Mouse (Mus musculus) MEL (cell line): ENCODE data around the gene Serpinb6b. TPM values are rescaled to one million over a fixed set of nuclear protein-coding genes. Genes with fewer than 3 reads are reported as not detected.

Experiments used
- DNase-seq: peaks from one replicate; pipeline ENCODE4 v3.0.0; 2011; ENCODE audit warnings: low read depth, low spot score
- H3K27ac ChIP-seq: 2 replicates; pipeline ENCODE4 v1.5.1; 2012; ENCODE audit warnings: low read depth, mild to moderate bottlenecking, control low read depth, low read length, moderate library complexity; ENCODE audit not compliant: control insufficient read depth
- H3K27me3 ChIP-seq, 2 experiments: fragments of 150-350 bp in 1 of 2; sonication (generic) in 1 of 2; 2 replicates each; pipeline ENCODE4 v1.6.1; 2012; ENCODE audit warnings: low read length in 2 of 2, mild to moderate bottlenecking in 2 of 2, improper control_type of control experiment in 1 of 2, moderate library complexity in 1 of 2; ENCODE audit not compliant: insufficient read depth in 2 of 2, control insufficient read depth in 1 of 2
- H3K36me3 ChIP-seq, 2 experiments: 2 replicates each; pipeline ENCODE4 v1.6.1; 2012 to 2014; ENCODE audit warnings: low read length in 2 of 2, improper control_type of control experiment in 1 of 2, inconsistent platforms in 1 of 2, mild to moderate bottlenecking in 1 of 2; ENCODE audit not compliant: insufficient read depth in 2 of 2, control insufficient read depth in 1 of 2
- H3K4me1 ChIP-seq, 2 experiments: fragments of 150-350 bp in 1 of 2; sonication (generic) in 1 of 2; 2 replicates each; pipeline ENCODE4 v1.6.1; 2012; ENCODE audit warnings: low read length in 2 of 2, improper control_type of control experiment in 1 of 2, mild to moderate bottlenecking in 1 of 2; ENCODE audit not compliant: insufficient read depth in 2 of 2, control insufficient read depth in 1 of 2
- H3K4me3 ChIP-seq, 2 experiments: fragments of 150-350 bp in 1 of 2; sonication (generic) in 1 of 2; 2 replicates each; pipeline ENCODE4 v1.5.1; 2012; ENCODE audit warnings: low read depth in 2 of 2, low read length in 2 of 2, mild to moderate bottlenecking in 2 of 2, moderate library complexity in 2 of 2, control low read depth in 1 of 2, improper control_type of control experiment in 1 of 2; ENCODE audit not compliant: control insufficient read depth in 1 of 2, insufficient read depth in 1 of 2
- H3K79me2 ChIP-seq: 2 replicates; pipeline ENCODE4 v1.6.1; 2012; ENCODE audit warnings: mild to moderate bottlenecking, low read length, moderate library complexity; ENCODE audit not compliant: control insufficient read depth, poor library complexity, insufficient read depth
- H3K9ac ChIP-seq: 2 replicates; pipeline ENCODE4 v1.6.1; 2012; ENCODE audit warnings: low read depth, mild to moderate bottlenecking, control low read depth, low read length, moderate library complexity; ENCODE audit not compliant: control insufficient read depth, poor library complexity, severe bottlenecking
- H3K9me3 ChIP-seq: fragments of 150-350 bp; sonication (generic); replicated peaks from 2 replicates; pipeline ENCODE4 v1.6.1; 2012; ENCODE audit warnings: mild to moderate bottlenecking, low read length, improper control_type of control experiment, moderate library complexity; ENCODE audit not compliant: insufficient read depth
- CHD1 ChIP-seq: IDR thresholded peaks from 2 replicates; pipeline ENCODE4 v1.6.1; 2012; ENCODE audit warnings: low read depth, mild to moderate bottlenecking, inconsistent platforms, low read length, improper control_type of control experiment
- CTCF ChIP-seq, 3 experiments: IDR thresholded peaks in 2 of 3; conservative IDR thresholded peaks in 1 of 3; 2 replicates each; pipeline ENCODE4 v1.5.1; 2011 to 2012; ENCODE audit warnings: low read length in 3 of 3, low read depth in 2 of 3, mild to moderate bottlenecking in 2 of 3, improper control_type of control experiment in 1 of 3, inconsistent platforms in 1 of 3, mixed read lengths in 1 of 3, moderate library complexity in 1 of 3; ENCODE audit not compliant: control insufficient read depth in 1 of 3, insufficient read depth in 1 of 3, poor library complexity in 1 of 3, severe bottlenecking in 1 of 3
- ELF1 ChIP-seq: IDR thresholded peaks from 2 replicates; pipeline ENCODE4 v1.6.1; 2014; ENCODE audit warnings: low read depth, mild to moderate bottlenecking, inconsistent platforms, low read length, improper control_type of control experiment, moderate library complexity
- GABPA ChIP-seq: IDR thresholded peaks from 2 replicates; pipeline ENCODE4 v1.6.1; 2012; ENCODE audit warnings: low read depth, mild to moderate bottlenecking, inconsistent platforms, low read length, improper control_type of control experiment, moderate library complexity
- GATA1 ChIP-seq: IDR thresholded peaks from 2 replicates; pipeline ENCODE4 v1.6.1; 2011; ENCODE audit warnings: low read depth, low read length, improper control_type of control experiment
- HCFC1 ChIP-seq: IDR thresholded peaks from 2 replicates; pipeline ENCODE4 v1.6.1; 2012; ENCODE audit warnings: low read depth, mild to moderate bottlenecking, inconsistent platforms, low read length, improper control_type of control experiment, moderate library complexity
- JUND ChIP-seq: IDR thresholded peaks from 2 replicates; pipeline ENCODE4 v1.6.1; 2011; ENCODE audit warnings: low read depth, mild to moderate bottlenecking, improper control_type of control experiment, low read length
- KAT2A ChIP-seq: conservative IDR thresholded peaks from 2 replicates; pipeline ENCODE4 v1.6.1; 2012; ENCODE audit warnings: low read depth, low read length, improper control_type of control experiment, inconsistent platforms
- MAFK ChIP-seq: IDR thresholded peaks from 2 replicates; pipeline ENCODE4 v1.6.1; 2011; ENCODE audit warnings: low read depth, mild to moderate bottlenecking, low read length, improper control_type of control experiment, borderline replicate concordance
- SIN3A ChIP-seq: IDR thresholded peaks from 2 replicates; pipeline ENCODE4 v1.6.1; 2012; ENCODE audit warnings: low read length, improper control_type of control experiment, inconsistent platforms
- TAL1 ChIP-seq: IDR thresholded peaks from 2 replicates; pipeline ENCODE4 v1.6.1; 2012; ENCODE audit warnings: mild to moderate bottlenecking, inconsistent platforms, low read length, moderate library complexity, mixed read lengths
- ZC3H11A ChIP-seq: IDR thresholded peaks from 2 replicates; pipeline ENCODE4 v1.6.1; 2012; ENCODE audit warnings: low read depth, mild to moderate bottlenecking, inconsistent platforms, low read length, improper control_type of control experiment
- ZKSCAN1 ChIP-seq: IDR thresholded peaks from 2 replicates; pipeline ENCODE4 v1.6.1; 2012; ENCODE audit warnings: low read depth, mild to moderate bottlenecking, inconsistent platforms, low read length, improper control_type of control experiment, moderate library complexity
- ZNF384 ChIP-seq: IDR thresholded peaks from 2 replicates; pipeline ENCODE4 v1.6.1; 2012; ENCODE audit warnings: low read depth, mild to moderate bottlenecking, inconsistent platforms, low read length, improper control_type of control experiment
- polyA plus RNA-seq, 2 experiments: library from polyadenylated mRNA; stranded (reverse) in 1 of 2; unstranded in 1 of 2; fragments of >175 nt in 1 of 2; fragments of >200 nt in 1 of 2; gene quantifications; 2 replicates each; pipeline versions ENCODE4 v1.2.1 to v1.2.4; 2012; ENCODE audit warnings: low replicate concordance in 2 of 2, low read depth in 1 of 2; ENCODE audit not compliant: insufficient read length in 2 of 2, insufficient read depth in 1 of 2, missing spikeins in 1 of 2
- total RNA-seq: library from RNA; depleted of rRNA; stranded (reverse); fragments of 300-350 nt; gene quantifications from 2 replicates; pipeline ENCODE4 v1.2.3, GENCODE M21; 2012

The Serpinb6b gene
- total and polyA plus RNA-seq, 3 experiments: 0.27 to 1.2 TPM; not detected in 1

DNA sequence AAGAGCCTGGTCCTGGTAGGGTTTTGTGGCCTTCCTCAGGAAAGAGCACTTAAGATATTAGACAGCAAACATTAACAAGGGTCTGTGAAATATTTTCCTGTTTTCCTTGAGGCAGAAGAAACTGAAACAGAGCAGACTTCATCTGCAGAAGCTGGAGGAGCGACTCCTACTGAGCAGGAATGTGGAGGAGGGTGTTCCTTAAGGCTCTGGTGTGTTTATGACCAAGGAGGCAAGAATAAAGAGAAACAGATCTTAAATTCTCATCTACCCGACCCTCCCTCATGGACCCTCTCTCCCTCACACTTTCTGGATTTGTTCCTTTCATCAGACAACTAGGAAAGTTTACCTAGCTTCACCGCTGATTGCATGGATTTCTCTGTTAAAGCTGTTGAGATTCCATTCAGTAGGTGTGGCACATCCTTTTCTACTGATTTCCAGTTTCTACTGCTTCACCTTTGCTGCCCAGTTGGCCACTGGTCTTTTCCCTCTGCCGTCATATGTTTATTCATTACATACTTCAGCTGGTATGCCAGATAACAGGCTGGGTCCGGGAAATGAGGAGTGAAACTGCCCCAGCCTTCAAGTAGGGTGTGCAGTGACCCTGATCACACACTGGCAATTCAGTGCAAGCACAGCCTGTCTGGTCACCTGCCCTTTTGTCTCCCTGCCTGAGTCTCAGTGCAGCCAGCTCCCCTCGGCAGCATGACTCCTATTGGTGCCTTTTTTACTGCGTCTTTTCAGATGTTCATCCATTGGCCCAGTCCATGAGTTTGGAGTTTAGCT lies 40.2 kb upstream of the Serpinb6b start:
- Histone ChIP-seq H3K27me3 (peaks cover 6% of the 10 kb centered on the region in 2 experiments; a peak in 3 of 4 replicates), H3K4me1 (no peaks in the 10 kb centered on the region), H3K36me3 (no peaks in the 10 kb centered on the region)

GRCm38 (mm10) chr13:32926661-32927060 lies 38.3 kb upstream of the Serpinb6b start:
- no peaks in the 10 kb centered on the region for H3K4me1 ChIP-seq
- H3K9me3 ChIP-seq: no peaks in the 10 kb centered on the region
- DNase-seq: no peak
- no peak for TF ChIP-seq GATA1
- TF ChIP-seq CTCF (IDR thresholded peaks at IDR 0.05 in 2 of 3, conservative IDR thresholded peaks at IDR 0.05 in 1 of 3; ENCODE audit: control insufficient read depth in 1 of 3, insufficient read depth in 1 of 3, low read depth in 2 of 3, low read length in 3 of 3, poor library complexity in 1 of 3, severe bottlenecking in 1 of 3): no peak
- no peak for TF ChIP-seq CHD1
- TF ChIP-seq JUND: no peak
- TF ChIP-seq SIN3A: no peak
- no peak for TF ChIP-seq KAT2A
- no peak for TF ChIP-seq ZNF384
- TF ChIP-seq GABPA: no peak
- no peak overlapping the region for H3K27ac ChIP-seq
- H3K27me3 ChIP-seq: peaks cover 6 to 7% of the 10 kb centered on the region in 2 experiments; a peak in 3 of 4 replicates
- H3K36me3 ChIP-seq: no peaks in the 10 kb centered on the region
- no peak overlapping the region for H3K9ac ChIP-seq
- H3K4me3 ChIP-seq: no peak overlapping the region
- no peaks in the 10 kb centered on the region for H3K79me2 ChIP-seq

More for the DNA sequence above, 40.2 kb upstream of the Serpinb6b start:
- no peak overlapping the region for H3K9ac ChIP-seq
- DNase-seq: no peak
- H3K79me2 ChIP-seq: no peaks in the 10 kb centered on the region
- H3K27ac ChIP-seq: no peak overlapping the region
- H3K9me3 ChIP-seq: no peaks in the 10 kb centered on the region
- no peak overlapping the region for H3K4me3 ChIP-seq
- TF ChIP-seq GABPA (no peak), MAFK (no peak), ELF1 (no peak), KAT2A (no peak), TAL1 (no peak), HCFC1 (no peak), ZKSCAN1 (no peak), ZC3H11A (no peak)
